ENCODE assay signal across 29 mouse cellular contexts in the genomic region with DNA sequence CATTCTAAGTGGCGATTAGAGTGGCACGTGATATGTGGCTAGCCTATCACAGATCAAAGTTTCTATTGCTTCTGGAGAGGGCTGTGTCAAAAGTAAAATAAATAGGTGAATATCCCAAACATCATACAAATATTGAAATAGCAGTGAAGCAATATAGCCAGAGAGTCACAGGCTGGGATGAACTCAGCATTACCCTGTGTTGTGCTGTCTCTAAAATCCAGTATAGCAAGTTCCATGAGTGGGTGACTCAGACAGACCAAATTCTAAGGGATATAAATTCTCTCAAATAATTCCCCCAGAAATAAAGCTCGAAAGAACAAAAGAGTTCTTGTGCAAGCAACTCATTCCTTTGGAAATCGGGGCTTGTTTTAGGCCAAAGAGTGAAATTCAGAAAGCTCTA.
DNase-seq lines count a peak whose midpoint lies in the region; ATAC-seq and TF ChIP-seq lines count a peak whose summit lies in the region.
"Had no signal": no experiment of that assay in that cellular context is flagged by ENCODE, and none has a peak within 500 bp of the region (broad histone marks: within the 10 kb centered on the region; RNA-seq: fewer than 3 reads in every experiment).

No protein-coding gene starts in this region.

- H3K4me2 ChIP-seq in lung, embryonic 14.5 days = no peak overlapping the region
- no peak overlapping the region for H3K4me2 ChIP-seq in lung, postnatal 0 days (replicated peaks; ENCODE audit: low read depth, low read length)
- H3K4me2 ChIP-seq: embryonic facial prominence, embryonic 13.5 days; embryonic facial prominence, embryonic 15.5 days; forebrain, embryonic 12.5 days had no signal

- H3K4me1 ChIP-seq in lung, embryonic 14.5 days (ENCODE audit: insufficient read depth) = no peaks in the 10 kb centered on the region
- no peaks in the 10 kb centered on the region for H3K4me1 ChIP-seq in lung, postnatal 0 days (ENCODE audit: insufficient read depth, low read depth, low read length)
- H3K4me1 ChIP-seq: embryonic facial prominence, embryonic 13.5 days; embryonic facial prominence, embryonic 15.5 days; forebrain, embryonic 10.5 days; forebrain, embryonic 12.5 days had no signal

- no peak overlapping the region for H3K9ac ChIP-seq in lung, embryonic 14.5 days
- no peak overlapping the region for H3K9ac ChIP-seq in lung, postnatal 0 days (replicated peaks; ENCODE audit: low read depth)
- H3K9ac ChIP-seq: embryonic facial prominence, embryonic 13.5 days; embryonic facial prominence, embryonic 15.5 days; forebrain, embryonic 12.5 days had no signal

- DNase-seq in lung, embryonic 14.5 days = peak; percentile 35
- no peak for DNase-seq in lung, postnatal 36 days
- peak; percentile 13 for DNase-seq in lung, postnatal 0 days (ENCODE audit: low spot score)
- no peak for DNase-seq in lung, postnatal 4 days
- DNase-seq in brain, adult 2 months (ENCODE audit: low read depth, low spot score) = peak; percentile 16
- DNase-seq in layer of hippocampus, adult 11-12 months (ENCODE audit: low spot score) = no peak
- DNase-seq: adrenal gland, adult 8-10 months; adrenal gland, postnatal 14 days; adrenal gland, postnatal 36 days; B cell, adult 2 months; cerebellum, adult 11 months; cerebellum, adult 18-20 months; cerebellum, adult 8-10 months; cerebellum, adult 9-11 months; cerebellum, postnatal 14 days; cerebellum, postnatal 36 days; embryo, embryonic 11 days had no signal

- TF ChIP-seq EP300 in lung, postnatal 0 days (IDR thresholded peaks at IDR 0.05) = no peak

- no peak for TF ChIP-seq CTCF in lung, embryonic 14.5 days (IDR thresholded peaks at IDR 0.05; ENCODE audit: low read depth)
- TF ChIP-seq CTCF in lung, postnatal 0 days (IDR thresholded peaks at IDR 0.05) = no peak

- WGBS in lung, embryonic 14.5 days = 76% methylated on average over 4 of the region's 4 CpGs
- WGBS in lung, postnatal 0 days = 63% methylated on average over 4 of the region's 4 CpGs

- peak; percentile 69; the same call in 1 of the 2 replicates for ATAC-seq in lung, embryonic 14.5 days (ENCODE audit: insufficient read depth)
- ATAC-seq in lung, postnatal 0 days = peak; percentile 44; the same call in 1 of the 2 replicates
- ATAC-seq: activated CD4-positive, CD25-positive, alpha-beta regulatory T cell, adult 4 months; CD4-positive, CD25-positive, alpha-beta regulatory T cell, adult 4 months; forebrain, embryonic 14.5 days; forebrain, embryonic 16.5 days; Patski had no signal

- H3K4me3 ChIP-seq in lung, embryonic 14.5 days (ENCODE audit: low read depth, low read length) = no peak overlapping the region
- H3K4me3 ChIP-seq in lung, postnatal 0 days (ENCODE audit: low read depth, low read length) = no peak overlapping the region
- H3K4me3 ChIP-seq: embryonic facial prominence, embryonic 13.5 days; embryonic facial prominence, embryonic 15.5 days; erythroblast, embryonic 14.5 days; forebrain, embryonic 10.5 days; forebrain, embryonic 12.5 days had no signal

- no peaks in the 10 kb centered on the region for H3K27me3 ChIP-seq in lung, embryonic 14.5 days (ENCODE audit: insufficient read depth, low read length)
- no peaks in the 10 kb centered on the region for H3K27me3 ChIP-seq in lung, postnatal 0 days (replicated peaks; ENCODE audit: insufficient read depth, low read length)
- H3K27me3 ChIP-seq: CH12.LX; embryonic facial prominence, embryonic 13.5 days; embryonic facial prominence, embryonic 15.5 days; forebrain, embryonic 12.5 days had no signal

- no peak overlapping the region for H3K27ac ChIP-seq in lung, embryonic 14.5 days (ENCODE audit: low read depth)
- no peak overlapping the region for H3K27ac ChIP-seq in lung, postnatal 0 days (ENCODE audit: low read length)
- H3K27ac ChIP-seq: embryonic facial prominence, embryonic 13.5 days; embryonic facial prominence, embryonic 15.5 days; forebrain, embryonic 10.5 days; forebrain, embryonic 12.5 days had no signal

- no peaks in the 10 kb centered on the region for H3K36me3 ChIP-seq in lung, embryonic 14.5 days (ENCODE audit: insufficient read depth)
- H3K36me3 ChIP-seq in lung, postnatal 0 days (ENCODE audit: insufficient read depth, low read length) = no peaks in the 10 kb centered on the region
- H3K36me3 ChIP-seq: embryonic facial prominence, embryonic 13.5 days; embryonic facial prominence, embryonic 15.5 days; forebrain, embryonic 10.5 days; forebrain, embryonic 12.5 days; G1E had no signal

- no peaks in the 10 kb centered on the region for H3K9me3 ChIP-seq in lung, embryonic 14.5 days (ENCODE audit: low read depth, low read length)
- H3K9me3 ChIP-seq in lung, postnatal 0 days (ENCODE audit: low read length) = no peaks in the 10 kb centered on the region
- H3K9me3 ChIP-seq: embryonic facial prominence, embryonic 13.5 days; embryonic facial prominence, embryonic 15.5 days; forebrain, embryonic 10.5 days; forebrain, embryonic 12.5 days had no signal

Comparison
In these comparisons a context has a peak if more than half of its experiments do, and no peak if none do; other contexts are left out.
1. DNase-seq: peak in lung, embryonic 14.5 days (single experiment), lung, postnatal 0 days (single experiment) and brain, adult 2 months (single experiment); none in lung, postnatal 36 days (single experiment), lung, postnatal 4 days (0 of 2) and layer of hippocampus, adult 11-12 months (single experiment).